Mouse (Mus musculus) adrenal gland, postnatal 4 days (tissue): ENCODE measurements around the gene Rimbp3. TPM values are rescaled to one million over a fixed set of nuclear protein-coding genes. Genes with fewer than 3 reads are reported as not detected.

Experiments used
- DNase-seq, 2 experiments: peaks; one replicate each; pipeline ENCODE4 v3.0.0; 2021 to 2022; ENCODE audit warnings: low spot score in 2 of 2, mixed read lengths in 2 of 2
- total RNA-seq, 2 experiments: library from RNA; stranded (reverse); gene quantifications; 2 replicates each; pipeline ENCODE4 v1.2.3; 2021

Gene Rimbp3
- total RNA-seq, 2 experiments from 2014 or later, result 0.22 TPM; not detected in 1

DNA sequence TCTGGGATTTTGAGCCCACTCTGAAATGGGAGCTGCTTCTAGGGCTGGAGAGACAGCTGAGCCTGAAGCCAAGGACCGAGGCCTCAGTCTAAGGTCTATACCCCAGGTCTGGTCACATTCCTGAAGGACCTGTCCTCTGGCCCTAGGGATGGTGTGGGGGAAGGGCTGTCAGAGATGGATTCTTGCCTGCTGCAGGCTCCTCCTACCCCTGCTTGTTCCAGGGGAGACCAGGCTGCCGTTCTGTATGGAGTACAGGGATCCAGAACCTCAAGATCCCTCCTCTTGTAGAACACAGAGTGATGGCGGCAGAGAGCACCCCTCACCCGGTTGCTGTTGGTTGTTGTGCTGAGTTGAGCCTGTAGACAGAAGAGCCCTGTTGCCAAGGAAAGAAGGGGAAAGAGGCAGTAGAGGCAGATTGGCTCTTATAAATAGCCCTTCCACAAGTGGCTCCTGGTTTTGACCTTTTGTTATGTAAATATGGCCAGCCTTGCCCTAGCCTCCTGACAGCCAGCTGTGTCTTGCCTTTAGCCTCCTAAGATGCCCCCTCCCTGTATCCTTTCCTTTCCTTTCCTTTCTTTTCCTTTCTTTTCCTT, 45.7 kb downstream of the Rimbp3 start:
- DNase-seq, result no peak

DNA sequence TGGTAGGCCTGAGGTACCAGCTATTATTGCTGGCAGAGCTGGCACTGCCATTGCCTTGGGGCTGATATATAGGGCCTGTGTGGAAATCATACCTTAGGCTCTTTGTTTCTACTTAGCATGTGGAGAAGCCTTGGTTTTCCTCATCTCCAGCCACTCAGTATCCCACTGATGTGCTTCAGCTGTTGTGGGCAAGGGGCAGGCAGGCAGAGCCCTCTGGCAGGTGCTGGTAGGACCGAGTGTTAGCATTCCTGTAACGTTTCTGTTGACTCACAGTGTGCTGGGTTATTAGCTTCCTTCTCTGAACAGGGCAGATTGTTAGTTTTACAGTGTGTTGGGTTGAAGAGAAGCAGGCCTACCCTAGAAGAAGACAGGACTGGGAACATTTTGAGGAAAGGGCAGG, 46.9 kb downstream of the Rimbp3 start:
- DNase-seq, result no peak

DNA sequence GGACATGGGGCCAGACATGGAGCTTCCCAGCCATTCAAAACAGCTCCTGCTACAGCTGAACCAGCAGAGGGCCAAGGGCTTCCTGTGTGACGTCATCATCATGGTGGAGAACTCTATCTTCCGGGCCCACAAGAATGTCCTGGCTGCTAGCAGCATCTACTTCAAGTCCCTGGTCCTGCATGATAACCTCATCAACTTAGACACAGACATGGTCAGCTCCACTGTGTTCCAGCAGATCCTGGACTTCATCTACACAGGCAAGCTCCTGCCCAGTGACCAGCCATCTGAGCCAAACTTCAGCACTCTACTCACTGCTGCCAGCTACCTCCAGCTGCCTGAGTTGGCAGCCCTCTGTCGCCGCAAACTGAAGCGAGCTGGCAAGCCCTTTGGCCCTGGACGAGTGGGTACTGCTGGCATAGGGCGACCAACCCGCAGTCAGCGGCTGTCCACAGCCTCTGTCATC, 49.0 kb downstream of the Rimbp3 start:
- no peak for DNase-seq

DNA sequence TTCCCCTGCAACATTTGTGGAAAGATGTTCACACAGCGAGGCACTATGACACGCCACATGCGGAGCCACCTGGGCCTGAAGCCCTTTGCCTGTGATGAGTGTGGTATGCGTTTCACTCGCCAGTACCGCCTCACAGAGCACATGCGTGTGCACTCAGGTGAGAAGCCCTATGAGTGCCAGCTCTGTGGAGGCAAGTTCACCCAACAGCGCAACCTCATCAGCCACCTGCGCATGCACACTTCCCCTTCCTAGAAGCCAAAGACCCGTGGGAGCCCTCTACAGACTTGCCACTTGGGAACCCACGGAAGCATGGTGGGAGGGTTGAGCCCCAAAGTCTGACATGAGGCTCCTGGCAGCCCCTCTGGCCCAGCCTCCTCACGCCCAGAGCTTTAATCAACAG, 50.5 kb downstream of the Rimbp3 start:
- DNase-seq, result no peak

DNA sequence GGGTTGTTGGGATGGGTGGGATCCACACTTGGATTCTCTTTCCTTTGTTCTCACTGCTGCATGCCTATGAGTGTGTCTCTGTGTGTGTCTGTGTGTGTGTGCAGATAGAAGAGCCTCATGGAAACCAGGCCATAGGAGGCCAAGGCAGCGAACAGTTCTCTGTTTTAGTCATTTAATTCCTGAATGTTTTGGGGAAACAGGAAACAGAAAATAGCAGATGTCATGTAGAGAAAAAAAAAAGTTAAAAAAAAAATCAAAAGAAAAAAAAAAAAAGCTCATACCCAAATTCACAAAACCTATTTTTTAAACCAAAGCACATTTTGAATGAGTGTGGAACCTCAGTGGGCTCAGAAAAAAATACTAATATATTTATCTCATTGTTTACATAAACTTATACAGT, 52.9 kb downstream of the Rimbp3 start:
- DNase-seq, result no peak

Other genes starting within 250 kb of the Rimbp3 start
- gene Mapk1, start 225.2 kb upstream of the Rimbp3 start, total RNA-seq, result 100 to 1,000 TPM; 188 to 197 TPM
- 10 to 100 TPM; 13.0 to 19.5 TPM for gene Ypel1, start 138.9 kb upstream of the Rimbp3 start, total RNA-seq
- 100 to 1,000 TPM; 112 to 118 TPM for gene Ppil2, start 97.3 kb upstream of the Rimbp3 start, total RNA-seq
- gene 2610318N02Rik, start 83.4 kb upstream of the Rimbp3 start, total RNA-seq, result 10 to 100 TPM in 1 of 2 experiments, 1 to 10 TPM in 1; 8.4 to 13.1 TPM
- 10 to 100 TPM; 20.4 to 27.5 TPM for gene Sdf2l1, start 76.2 kb upstream of the Rimbp3 start, total RNA-seq
- 10 to 100 TPM in 1 of 2 experiments, 1 to 10 TPM in 1; 9.3 to 12.9 TPM for gene Ydjc, start 64.0 kb upstream of the Rimbp3 start, total RNA-seq
- 1 to 10 TPM in 1 of 2 experiments, under 1 TPM in 1; 0.73 to 1.1 TPM for gene Ccdc116, start 61.4 kb upstream of the Rimbp3 start, total RNA-seq
- gene Ube2l3, start 6.0 kb upstream of the Rimbp3 start, total RNA-seq, result 100 to 1,000 TPM; 200 to 206 TPM
- 1 to 10 TPM; 5.6 TPM for gene Hic2, start 25.0 kb downstream of the Rimbp3 start, total RNA-seq
- 10 to 100 TPM; 22.9 to 26.7 TPM for gene Tmem191c, start 67.5 kb downstream of the Rimbp3 start, total RNA-seq
- 10 to 100 TPM in 1 of 2 experiments, 1 to 10 TPM in 1; 2.2 to 52.1 TPM for gene Serpind1, start 122.8 kb downstream of the Rimbp3 start, total RNA-seq
- gene Snap29, start 197.4 kb downstream of the Rimbp3 start, total RNA-seq, result 10 to 100 TPM; 22.9 TPM
- 10 to 100 TPM; 65.0 to 70.9 TPM for gene Pi4ka, start 197.7 kb downstream of the Rimbp3 start, total RNA-seq
- gene Crkl, start 243.4 kb downstream of the Rimbp3 start, total RNA-seq, result 10 to 100 TPM; 32.1 to 35.0 TPM